Mouse (Mus musculus) cerebellum, adult 18-20 months (tissue): ENCODE measurements around the gene Gm12166.

Source experiments
- DNase-seq, 2 experiments: peaks; one replicate each; pipeline ENCODE4 v3.0.0; 2021

Gm12166 gene

DNA sequence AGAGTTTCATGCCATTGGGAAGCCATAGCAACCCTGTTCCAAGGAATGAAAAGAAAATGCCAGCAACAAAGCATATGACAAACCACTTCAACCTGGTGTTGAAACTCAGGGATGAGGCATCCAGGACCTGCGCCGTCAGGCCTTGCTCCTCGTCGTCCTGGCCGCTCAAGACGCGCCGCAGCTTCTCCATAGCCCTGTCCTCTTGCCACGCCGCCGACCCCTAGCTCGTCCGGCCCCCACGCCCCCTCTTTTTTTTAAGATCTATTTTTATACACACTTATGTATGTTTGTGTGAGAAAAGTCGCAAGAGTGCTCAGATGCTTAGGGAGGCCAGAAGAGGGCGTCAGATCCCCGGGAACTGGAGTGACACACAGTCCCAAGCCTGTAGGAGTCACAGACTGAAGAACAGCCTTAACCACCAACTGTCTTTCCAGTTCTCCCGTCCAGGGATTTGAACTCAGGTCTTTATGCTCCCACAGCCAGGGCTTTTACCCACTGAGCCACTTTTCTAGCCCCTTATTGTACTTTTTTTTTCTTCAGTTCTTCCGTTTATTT, at the start of gene Gm12166:
Gene Gm12166, minus strand, starts transcription at position 217 of the 555 bp plus-strand sequence.
- peak; percentile 66 to 68 for DNase-seq

DNA sequence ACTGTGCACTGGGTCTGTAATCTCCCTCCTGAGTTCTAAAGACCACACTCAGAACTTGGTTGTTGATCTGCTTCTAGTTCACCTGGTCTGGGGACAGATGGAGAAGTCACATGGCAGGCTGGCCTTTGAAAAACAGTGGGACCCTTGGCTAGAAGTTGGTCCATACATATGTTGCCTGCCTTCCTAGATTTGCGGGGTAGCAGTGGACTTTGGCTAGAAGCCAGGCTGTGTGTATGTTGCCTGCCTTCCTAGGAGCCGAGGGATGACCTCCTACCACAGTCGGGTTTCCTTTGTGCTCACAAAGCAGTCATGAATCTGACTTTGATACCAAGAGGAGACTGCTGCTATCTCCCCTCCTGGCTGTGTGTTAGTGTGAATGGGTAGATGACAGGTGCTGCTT, 44.9 kb upstream of the Gm12166 start:
- DNase-seq, result peak; percentile 41 to 46

DNA sequence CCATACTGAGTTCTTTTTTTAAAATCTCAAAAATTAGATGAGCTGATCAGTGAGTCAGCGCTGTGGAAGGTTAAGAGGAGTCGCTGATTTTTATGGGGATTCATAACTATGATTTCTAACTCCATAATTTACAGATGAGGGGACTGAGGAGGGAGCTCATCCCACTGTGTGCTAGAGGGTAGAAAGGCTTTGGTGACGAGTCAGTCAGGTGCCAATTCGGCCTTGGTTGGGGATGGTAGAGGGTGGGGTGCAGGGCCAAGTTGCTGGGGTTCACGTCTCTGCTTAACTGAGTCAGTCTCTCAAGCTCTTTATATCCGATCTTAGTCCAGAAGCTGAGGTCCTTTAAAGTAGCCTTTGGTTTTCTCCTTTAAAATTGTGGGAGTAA, 44.1 kb upstream of the Gm12166 start:
- DNase-seq, result no peak

DNA sequence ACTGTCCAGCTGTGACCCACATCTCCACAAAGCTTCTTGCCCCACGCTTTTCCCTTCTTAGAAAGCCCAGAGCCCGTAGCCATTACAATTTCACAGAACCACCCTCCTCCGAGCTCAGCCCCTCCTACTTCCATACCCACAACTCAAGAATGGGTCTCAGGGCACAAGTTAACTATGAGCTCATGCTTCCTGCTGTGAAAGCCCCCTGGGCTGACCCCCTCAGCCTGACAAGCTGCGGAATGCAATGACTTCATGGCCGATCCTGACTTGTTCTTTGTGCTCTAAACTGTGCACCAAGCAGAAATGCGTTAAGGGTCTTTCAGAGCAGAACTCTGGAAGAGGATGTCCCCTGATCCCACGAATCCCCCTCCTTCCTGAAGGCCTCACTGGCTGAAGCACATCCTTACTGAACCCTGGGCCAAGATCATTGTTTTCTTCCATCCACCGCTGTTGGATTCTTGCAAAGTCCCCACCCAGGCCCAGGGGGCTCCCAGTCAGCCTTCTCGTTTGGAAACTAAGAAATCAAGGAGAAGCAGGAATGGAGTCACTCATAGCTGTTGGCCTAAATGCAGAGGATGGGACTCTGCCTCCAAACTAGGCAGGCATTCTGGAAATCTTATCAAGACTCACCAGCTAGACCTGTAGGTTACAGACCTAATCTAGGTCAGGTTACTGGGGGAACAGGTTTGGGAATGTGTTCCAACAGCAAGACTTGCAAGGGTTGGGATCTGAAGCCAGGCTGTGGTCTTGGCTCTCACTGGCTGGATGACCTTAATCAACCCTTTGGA, 43.5 kb upstream of the Gm12166 start:
- DNase-seq, result no peak

DNA sequence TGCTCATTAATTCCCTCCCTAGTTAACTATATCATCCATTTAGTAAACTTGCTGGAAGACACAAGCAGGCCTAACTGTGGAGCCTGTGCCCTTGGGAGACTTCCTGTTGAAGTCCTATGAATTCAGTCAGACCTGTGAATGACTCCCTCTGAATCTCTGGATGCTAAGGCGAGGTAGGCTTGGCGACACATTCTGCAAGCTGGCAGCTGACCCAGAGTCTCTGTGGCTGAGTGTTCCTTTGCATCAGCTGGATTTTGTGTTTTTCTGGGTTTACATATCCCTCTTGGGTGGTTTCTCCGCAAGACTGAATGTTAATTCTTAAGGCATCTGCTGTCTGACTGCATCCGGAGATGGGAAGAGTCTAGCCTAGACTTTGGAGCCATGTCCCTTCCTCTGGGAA, 40.0 kb upstream of the Gm12166 start:
- peak in 1 of 2 experiments; percentile 25 for DNase-seq

DNA sequence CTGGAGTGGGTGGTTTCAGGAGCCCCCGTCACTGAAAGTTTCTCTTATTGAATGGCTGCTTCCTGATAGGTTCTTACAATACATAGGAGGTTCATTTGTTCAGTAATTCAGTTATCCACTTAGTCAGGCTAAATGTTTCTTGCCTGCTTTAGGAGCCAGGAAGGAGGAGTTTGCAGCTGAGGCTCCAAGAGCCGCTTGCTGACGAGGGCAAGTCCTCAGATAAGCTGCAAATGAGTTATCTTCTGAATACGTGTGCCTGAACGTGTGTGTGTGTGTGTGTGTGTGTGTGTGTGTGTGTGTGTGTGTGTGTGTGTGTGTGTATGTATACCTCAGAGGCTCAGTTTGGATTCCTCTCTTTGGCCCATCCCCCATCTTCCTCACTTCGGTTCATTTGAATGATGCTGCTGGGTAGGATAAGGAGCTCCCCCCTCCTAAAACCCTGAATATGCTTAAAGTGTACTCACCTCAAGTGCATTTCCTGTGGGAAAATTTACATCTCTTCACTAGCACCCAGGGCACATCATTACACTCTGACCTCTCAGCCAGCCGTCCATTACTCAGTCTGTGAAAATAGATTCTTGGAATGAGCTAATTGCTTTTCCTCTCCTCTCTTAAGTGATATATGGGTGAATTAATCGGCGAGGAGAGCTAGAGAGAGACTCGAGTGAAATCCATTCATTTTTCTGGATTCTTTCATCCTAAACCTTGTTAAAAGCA, 39.0 kb upstream of the Gm12166 start:
- DNase-seq, result no peak

DNA sequence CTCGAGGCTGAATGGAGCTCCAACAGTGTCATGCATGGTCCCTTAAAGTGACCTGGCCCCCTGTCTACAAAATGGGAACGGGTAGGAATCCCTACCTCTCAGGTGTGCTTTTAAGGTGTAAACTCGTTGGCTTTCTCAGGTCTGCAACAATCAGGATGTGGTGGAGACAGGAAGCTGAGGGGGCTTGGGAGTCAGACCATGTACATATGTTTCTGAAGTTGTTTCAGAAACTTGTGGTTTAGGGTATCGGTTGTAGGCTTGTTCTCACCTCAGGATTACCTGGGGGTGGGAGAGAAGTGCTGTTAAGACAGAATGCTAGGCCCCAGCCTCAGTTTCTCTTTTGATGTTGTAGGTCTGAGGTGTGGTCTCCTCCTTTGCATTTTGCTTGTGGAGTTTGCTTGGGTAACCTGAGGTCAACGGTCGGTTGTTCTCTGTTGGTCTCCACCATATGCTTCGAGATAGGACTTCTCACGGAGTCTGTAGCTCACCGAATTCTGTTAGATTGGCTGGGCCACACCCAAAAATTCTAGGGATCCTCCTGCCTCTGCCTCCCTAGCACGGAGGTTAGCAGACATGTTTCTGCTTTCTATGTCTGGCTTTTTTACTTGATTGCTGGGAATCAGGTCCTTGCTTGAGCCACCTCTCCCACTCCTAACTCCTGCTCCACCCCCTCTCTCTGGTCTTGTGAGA, 38.1 kb upstream of the Gm12166 start:
- no peak for DNase-seq

DNA sequence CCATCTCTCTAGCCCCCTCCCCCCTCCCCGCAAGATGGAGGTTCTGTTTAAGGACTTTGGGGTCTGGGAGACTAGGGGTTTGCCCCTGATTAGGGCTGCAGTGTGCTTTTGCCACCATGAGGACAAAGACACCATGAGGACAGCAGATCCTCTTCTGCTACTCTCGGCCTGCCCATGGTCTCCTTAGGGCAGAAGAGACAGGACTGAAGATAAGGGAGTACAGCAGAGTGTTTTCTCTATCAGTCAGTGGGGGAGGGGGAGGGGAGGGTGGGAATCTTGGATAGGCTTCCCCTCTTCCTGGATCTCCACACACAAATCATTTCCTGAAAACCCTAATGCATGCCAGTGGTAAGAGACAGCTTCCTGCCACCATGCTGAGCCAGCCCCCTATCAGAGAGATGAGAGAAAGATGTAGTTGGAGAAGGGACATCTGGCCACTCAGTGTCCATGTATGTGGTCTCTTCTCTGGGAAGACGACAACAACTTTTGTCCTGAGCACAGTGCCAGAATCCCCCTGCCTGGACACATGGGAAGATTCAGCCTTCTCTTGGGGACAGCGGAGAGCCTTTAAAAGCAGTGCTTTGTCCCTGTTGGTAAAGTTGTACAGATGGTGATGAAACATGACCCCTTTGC, 37.1 kb upstream of the Gm12166 start:
- DNase-seq, result no peak

DNA sequence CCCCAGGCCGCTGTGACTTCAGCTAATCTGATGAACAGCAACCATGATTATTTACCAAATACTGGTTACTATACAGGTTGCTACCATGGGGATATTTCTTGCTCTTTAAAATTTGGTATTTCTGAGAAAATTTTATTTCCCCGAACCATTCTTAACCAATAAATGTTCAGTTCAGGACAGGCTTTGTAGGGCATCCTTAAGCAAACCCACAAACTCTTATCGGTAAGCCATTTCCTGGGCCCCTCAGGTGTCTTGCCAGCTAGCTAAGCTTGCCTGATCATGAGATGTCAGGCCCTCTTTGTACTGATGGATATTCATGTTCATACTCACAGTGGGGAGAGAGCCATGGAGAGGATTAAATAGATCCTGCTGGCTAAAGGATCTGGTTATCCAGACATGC, 34.3 kb upstream of the Gm12166 start:
- no peak for DNase-seq

DNA sequence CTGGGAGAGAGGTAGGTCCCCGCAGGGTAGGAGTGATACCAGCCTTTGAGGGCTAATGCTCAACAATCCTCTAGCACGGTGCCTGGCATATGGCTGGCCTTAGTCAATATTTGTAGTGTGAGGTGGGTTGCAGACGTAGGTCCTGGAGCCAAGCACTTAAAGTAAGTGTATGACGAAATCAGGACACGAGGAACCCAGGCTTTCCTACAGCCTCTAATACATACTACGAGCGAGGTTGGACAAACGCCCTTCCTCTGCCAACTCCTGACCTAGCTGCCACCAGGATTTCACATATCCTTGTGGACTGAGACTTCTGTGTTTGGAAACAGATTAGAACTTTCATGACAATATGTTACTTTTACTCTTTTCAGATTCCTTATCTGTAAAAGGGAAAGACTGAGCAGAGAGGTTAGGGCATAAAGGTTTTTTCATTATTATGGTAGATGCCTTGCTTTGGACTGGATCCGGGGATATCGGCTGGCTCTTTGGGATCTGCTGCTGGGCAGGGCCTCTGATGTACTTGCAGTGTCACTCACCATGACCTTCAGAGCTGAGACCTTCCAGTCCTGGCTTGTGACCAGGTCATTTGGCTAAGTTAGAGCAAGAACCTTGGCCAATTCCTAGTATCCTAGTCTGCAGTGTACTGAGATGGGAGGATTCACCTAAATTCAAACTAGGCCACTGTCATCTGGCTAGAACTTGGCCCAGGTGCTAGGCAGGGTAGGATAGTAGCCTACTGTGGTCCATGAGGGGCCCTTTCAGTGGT, 33.5 kb upstream of the Gm12166 start:
- no peak for DNase-seq

DNA sequence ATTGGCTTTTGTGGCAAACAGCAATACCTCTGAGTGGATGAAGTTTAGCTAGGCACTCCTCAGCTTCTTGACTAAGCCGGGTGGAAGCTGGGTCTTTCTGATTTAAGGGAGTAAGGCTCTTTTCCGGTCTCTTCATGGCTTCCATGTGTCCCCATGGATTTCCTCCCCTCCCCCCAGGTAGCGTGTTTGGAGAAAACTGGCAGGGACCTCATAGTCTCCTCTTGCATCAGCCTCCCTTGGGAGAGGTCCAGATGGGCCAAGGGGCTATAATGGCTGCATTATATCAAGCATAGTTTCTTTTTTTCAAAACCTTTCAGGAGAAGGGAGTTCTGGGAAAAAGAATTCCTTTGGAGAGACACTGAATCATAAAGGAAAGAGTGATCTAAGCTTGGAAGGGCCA, 32.4 kb upstream of the Gm12166 start:
- DNase-seq, result no peak

DNA sequence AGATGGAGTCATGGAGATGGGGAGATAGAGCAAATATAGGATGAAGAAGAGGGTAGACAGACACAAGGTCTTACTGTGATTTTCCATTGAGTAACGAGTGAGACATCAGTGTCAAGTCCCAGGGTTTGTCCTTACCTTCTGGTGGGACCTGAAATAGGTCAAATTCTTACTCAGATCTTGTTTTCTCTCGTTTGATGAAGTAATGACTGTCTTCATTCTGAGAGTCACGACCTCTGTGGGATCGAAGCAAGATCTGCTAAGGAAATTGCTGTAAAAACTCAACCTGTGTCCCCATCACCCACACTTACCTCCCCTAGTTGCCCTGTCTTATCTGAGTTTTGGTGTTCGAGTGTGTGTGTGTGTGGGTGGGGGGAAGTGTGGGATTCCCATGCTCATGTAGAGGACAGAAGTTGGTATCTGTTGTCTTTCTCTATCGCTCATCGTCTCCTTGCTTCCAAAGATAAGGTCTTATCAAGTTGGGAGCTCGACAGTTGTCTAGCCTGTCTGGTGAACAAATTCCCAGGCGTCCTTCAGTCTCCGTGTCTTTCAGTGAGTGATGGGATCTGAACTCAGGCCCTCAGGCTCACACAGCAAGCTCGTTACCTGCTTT, 31.8 kb upstream of the Gm12166 start:
- DNase-seq, result no peak

DNA sequence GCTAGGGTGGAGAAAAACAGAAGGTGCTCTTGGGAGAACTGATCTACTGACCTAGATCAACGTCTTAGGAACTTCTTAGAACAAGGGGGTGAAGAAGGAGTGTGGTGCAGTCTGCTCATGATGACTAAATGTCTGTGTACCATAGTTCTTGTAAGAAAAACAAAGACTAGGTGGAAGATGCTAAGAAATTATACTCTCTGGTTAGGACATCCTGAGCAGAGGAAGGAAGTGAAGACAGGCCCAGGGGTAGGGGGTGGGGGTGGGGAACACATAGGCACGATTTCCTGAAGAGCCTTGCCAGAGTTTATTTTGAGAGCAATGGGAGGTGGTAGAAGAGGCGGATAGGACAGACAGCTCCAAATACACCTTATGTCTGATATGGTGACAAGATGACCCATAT, 31.3 kb upstream of the Gm12166 start:
- no peak for DNase-seq

DNA sequence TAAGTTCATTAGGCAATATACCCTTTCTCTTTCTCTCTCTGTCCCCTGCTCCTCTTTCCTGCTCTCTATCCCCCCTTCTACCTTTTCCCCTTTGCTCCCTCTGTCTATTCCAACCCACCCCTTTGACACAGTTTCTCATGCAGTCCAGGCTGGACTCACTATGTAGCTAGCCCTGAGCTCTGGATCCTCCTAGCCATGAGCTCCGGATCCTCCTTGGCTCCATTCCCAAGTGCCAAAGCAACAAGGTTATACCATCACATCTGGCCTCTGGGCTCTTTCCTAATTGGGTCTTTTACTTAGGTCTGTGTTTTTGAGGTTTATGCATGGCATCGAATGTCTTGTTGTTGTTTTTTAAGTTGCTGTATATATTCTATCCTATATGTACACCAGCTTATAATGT, 29.0 kb upstream of the Gm12166 start:
- DNase-seq, result no peak

DNA sequence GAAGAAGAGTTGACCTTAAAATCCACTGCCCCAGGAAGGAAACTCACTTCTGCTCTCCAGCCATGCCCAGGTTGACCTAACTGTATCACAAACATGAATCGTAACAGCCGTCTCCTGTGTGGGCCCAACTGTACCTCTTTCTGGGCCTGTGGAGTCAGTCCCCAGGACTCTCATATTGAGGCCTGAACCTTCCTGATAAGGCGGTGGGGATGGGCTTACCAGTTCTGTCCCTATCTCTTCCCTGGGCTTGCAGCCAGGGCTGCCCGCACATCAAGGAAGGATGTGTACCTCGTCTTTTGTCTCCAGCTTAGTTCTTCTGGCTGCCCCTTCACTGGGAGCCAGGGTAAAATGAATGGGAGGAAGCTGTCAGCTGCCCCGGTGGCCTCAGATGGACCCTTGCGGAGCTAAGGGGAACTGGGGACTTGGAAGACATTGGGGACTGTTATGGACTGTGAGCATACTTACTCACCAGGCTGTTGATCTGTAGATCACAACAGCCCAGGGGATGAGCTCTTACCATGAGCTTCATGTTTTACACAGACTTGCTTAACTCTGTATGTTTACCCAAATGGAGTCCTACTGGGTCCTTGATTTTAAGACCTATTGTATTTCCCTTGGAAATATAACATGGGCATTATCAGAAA, 25.7 kb upstream of the Gm12166 start:
- DNase-seq, result no peak

DNA sequence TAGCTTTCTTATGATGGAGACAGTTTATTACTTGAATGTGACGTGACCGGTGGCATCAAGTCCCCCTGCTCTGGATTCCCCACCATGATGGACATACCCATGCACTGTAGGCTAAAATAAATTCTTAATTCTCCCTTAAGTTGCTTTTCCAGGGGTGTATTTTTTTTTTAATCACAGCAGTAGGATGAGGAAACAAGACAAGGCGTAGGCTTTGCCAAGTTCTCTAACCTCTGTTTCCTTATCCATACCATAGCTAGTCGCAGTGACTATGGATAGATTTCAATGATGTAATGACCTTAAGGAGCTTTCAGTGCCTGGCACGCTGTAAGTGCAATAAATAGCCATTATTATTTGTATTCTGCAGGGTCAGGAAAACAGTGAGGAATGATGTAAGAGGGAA, 25.2 kb upstream of the Gm12166 start:
- no peak for DNase-seq

DNA sequence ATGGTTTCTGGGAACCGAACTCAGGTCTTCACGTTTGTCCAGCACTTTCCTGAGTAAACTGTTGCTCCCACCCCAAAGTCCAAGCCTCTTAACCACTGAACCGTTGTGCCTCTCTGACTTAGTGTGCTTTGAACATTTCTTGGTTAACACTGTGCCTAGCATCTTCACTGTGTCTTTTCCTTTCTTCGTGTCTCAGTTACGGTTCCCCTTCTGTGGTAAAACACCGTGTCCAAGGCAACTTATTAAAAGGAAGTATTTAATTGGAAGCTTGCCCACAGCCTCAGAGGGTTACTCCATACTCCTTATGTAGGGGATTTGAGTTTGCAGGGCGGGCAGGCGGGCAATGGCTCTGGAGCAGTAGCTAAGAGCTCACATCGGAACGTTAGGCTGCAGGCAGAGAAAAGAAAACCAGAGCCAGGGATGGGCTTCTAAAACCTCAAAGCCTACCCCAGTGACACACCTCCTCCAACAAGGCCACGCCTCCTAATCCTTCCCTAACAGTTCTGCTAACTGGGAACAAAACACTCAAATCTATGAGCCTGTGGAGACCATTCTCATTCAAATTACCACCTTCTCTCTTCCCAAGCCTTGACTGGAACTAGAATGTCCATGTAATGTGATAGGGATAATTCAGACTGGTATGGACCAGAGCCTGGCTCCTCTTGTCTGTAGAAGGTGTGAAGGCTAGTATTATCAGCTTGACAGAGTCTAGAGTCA, 24.5 kb upstream of the Gm12166 start:
- no peak for DNase-seq

DNA sequence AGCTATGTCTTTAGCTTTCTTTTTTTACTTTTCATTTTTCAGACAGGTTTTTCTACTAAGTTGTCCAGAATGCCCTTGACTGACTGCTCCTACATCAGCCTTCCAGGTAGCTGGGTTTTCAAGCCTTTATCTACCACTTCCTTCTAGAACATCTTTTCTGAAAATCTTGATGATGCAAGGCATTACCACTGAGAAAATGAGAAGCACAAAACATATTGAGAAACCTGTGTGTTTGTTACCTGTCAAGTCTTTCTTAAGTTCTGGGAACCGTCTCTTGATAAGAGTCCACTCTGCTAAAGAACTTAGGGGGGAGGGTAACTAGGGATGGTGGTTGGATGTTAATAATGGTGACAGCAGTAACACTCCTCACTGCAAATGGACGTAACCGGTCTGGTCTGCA, 23.4 kb upstream of the Gm12166 start:
- no peak for DNase-seq

DNA sequence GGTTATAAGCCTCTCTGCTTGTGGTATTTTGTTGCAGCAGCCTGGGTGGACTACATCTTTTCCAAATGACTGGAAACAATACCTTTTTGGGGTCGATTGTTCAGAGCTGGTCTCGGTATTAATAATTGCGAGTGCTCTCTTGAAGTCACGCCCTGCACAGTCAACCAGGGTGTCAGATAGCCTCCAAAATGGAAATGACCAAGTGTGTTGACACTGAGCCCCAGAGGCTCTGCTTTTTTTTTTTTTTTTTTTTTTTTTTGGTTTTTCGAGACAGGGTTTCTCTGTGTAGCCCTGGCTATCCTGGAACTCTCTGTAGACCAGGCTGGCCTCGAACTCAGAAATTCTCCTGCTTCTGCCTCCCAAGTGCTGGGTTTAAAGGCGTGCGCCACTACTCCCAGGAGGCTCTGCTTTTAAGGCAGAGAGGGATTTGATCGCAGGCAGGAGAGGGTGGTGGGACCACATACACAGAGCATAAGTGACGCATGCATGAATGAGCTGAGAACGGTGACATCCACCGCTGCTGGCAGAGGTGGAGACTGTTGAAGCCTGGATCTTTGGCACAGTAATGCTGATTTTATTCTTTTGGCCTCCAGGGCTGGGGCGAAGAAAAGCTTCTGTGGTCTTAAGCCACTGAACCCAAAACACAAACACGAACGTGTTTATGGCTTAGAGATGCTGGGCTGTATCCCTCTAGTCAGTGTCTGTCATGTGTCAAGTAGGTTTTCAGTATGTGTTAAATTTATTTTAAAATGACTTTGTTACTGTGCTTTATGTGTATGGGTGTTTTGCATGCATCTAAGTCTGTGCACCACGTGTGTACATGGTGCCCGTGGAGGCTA, 21.9 kb upstream of the Gm12166 start:
- no peak for DNase-seq
